ENCODE assay signal across 8 mouse cellular contexts in the genomic region with DNA sequence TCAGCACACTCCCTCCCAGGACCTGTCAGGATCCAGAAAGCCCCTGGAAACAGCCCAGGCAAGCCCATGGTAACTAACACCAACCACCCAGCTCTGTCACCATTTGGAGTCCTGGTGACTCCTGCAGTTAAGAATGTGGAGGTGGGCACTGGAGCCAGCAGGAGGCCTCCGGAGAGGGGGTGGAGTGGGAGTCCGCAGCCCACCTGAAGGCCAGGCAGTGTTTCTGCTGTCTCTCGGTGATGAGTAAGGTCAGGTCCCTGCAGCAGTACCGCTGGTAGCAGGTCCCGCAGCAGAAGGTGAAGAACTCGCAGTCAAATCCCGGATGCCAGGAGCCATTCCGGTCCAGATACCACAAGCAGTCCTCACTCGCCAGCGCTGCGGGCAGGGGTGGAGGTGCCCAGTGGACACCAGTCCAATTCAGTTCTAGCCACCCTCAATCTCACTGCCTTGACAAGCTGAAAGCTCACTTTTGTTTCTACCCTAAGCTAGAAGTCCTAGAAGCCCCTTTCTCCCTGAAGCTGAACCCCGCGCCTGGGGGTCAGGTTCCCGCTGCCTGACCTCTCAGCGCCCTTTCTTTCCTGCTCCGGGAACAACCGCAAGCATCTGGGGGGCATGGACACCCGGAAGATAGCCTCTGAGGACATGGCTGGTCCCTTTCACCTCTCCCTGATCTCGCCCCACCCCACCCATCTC. TPM values are rescaled to one million over a fixed set of nuclear protein-coding genes. Genes with fewer than 3 reads are reported as not detected.
A peak's percentile ranks its signal among the peaks of the same experiment; 100 is the strongest.
DNase-seq lines count a peak whose midpoint lies in the region; ATAC-seq and TF ChIP-seq lines count a peak whose summit lies in the region.

No protein-coding gene starts in this region.

- peaks cover 3% of the 10 kb centered on the region for H3K27me3 ChIP-seq in forebrain, embryonic 12.5 days
- no peaks in the 10 kb centered on the region for H3K27me3 ChIP-seq in midbrain, embryonic 12.5 days

- 0 out of 2 replicates have a peak, but pooled peaks have one; percentile 18 for ATAC-seq in forebrain, embryonic 12.5 days (ENCODE audit: low FRiP score)
- ATAC-seq in midbrain, embryonic 12.5 days (ENCODE audit: low FRiP score, low read depth) = peak; percentile 27
- ATAC-seq in monocyte, adult 5-6 weeks (replicated peaks; ENCODE audit: insufficient number of reproducible peaks, low FRiP score, low TSS enrichment, poor library complexity, severe bottlenecking) = no peak

- H3K4me2 ChIP-seq in forebrain, embryonic 12.5 days = peak overlapping the region; percentile 77
- H3K4me2 ChIP-seq in midbrain, embryonic 12.5 days (replicated peaks) = peak overlapping the region; percentile 81

- H3K4me1 ChIP-seq in bone marrow, adult 2 months (ENCODE audit: control insufficient read depth, insufficient read depth, low read length) = no peaks in the 10 kb centered on the region
- peaks cover 35% of the 10 kb centered on the region for H3K4me1 ChIP-seq in forebrain, embryonic 12.5 days
- H3K4me1 ChIP-seq in midbrain, embryonic 12.5 days = peaks cover 30% of the 10 kb centered on the region

- DNase-seq in layer of hippocampus, postnatal 10 days (ENCODE audit: low spot score in 2 of 2) = peak; percentile 43
- DNase-seq in layer of hippocampus, postnatal 25 days (ENCODE audit: extremely low spot score in 1 of 2, low spot score in 1 of 2) = no peak
- DNase-seq in kidney, adult 8-10 months = peak; percentile 21 to 24
- DNase-seq in right cerebral cortex, adult 2 months (ENCODE audit: low spot score in 2 of 2) = no peak

- peak overlapping the region; percentile 86 for H3K9ac ChIP-seq in forebrain, embryonic 12.5 days
- H3K9ac ChIP-seq in midbrain, embryonic 12.5 days (replicated peaks) = peak overlapping the region; percentile 92

- 14% methylated on average over 19 of the region's 19 CpGs for WGBS in bone marrow, adult 2 months
- WGBS in forebrain, embryonic 12.5 days = 2% methylated on average over 19 of the region's 19 CpGs
- under 1% methylated on average over 19 of the region's 19 CpGs for WGBS in midbrain, embryonic 12.5 days

- no peak for TF ChIP-seq POLR2A in bone marrow, adult 2 months (IDR thresholded peaks at IDR 0.05; ENCODE audit: borderline replicate concordance, control insufficient read depth, low read depth, low read length)

- no peaks in the 10 kb centered on the region for H3K9me3 ChIP-seq in forebrain, embryonic 12.5 days
- no peaks in the 10 kb centered on the region for H3K9me3 ChIP-seq in midbrain, embryonic 12.5 days

- H3K4me3 ChIP-seq in bone marrow, adult 2 months (replicated peaks; ENCODE audit: control insufficient read depth, low read depth, low read length) = peak overlapping the region; percentile 4
- H3K4me3 ChIP-seq in forebrain, embryonic 12.5 days (replicated peaks) = peak overlapping the region; percentile 66
- peak overlapping the region; percentile 73 for H3K4me3 ChIP-seq in midbrain, embryonic 12.5 days

- no peaks in the 10 kb centered on the region; the same call in none of the 2 replicates for H3K36me3 ChIP-seq in forebrain, embryonic 12.5 days (replicated peaks)
- H3K36me3 ChIP-seq in midbrain, embryonic 12.5 days = no peaks in the 10 kb centered on the region

- no peak overlapping the region; the same call in 1 of the 2 replicates for H3K27ac ChIP-seq in bone marrow, adult 2 months (ENCODE audit: control insufficient read depth, insufficient read depth, low read depth, low read length, poor library complexity)
- H3K27ac ChIP-seq in forebrain, embryonic 12.5 days = peak overlapping the region; percentile 65
- H3K27ac ChIP-seq in midbrain, embryonic 12.5 days (replicated peaks) = peak overlapping the region; percentile 77

- no peak for TF ChIP-seq CTCF in bone marrow, adult 2 months (IDR thresholded peaks at IDR 0.05; ENCODE audit: control insufficient read depth, insufficient read depth, low read length)

RNA-seq across cellular contexts. Expression of gene Shisa4, which starts 0.7 kb away (rescaled TPM):
- total RNA-seq in layer of hippocampus, postnatal 10 days (2021) = 100 to 1,000 TPM in 1 of 2 experiments, 10 to 100 TPM in 1; 99.4 to 105 TPM
- 100 to 1,000 TPM; 137 to 140 TPM for total RNA-seq in layer of hippocampus, postnatal 25 days (2021)
- 1.2 TPM in 1 of 2 replicates, not detected in the other for polyA plus RNA-seq in bone marrow, adult 2 months (2011; ENCODE audit: insufficient read depth, insufficient read length, low replicate concordance, missing spikeins)
- polyA plus RNA-seq in forebrain, embryonic 12.5 days (2016; fragmentation: Nextera tagmentation; extraction: Ambion mirVana) = 67.3 and 70.6 TPM in 2 replicates
- 71.2 and 76.3 TPM in 2 replicates for polyA plus RNA-seq in midbrain, embryonic 12.5 days (2016; fragmentation: Nextera tagmentation; extraction: Ambion mirVana)
- not detected in 3 replicates for total RNA-seq in monocyte, adult 5-6 weeks (2017)

RNA-seq across cellular contexts. Expression of gene Lmod1, which starts 49.7 kb away (rescaled TPM):
- total RNA-seq in layer of hippocampus, postnatal 10 days (2021) = under 1 TPM; 0.30 to 0.62 TPM
- total RNA-seq in layer of hippocampus, postnatal 25 days (2021) = under 1 TPM; 0.56 to 0.64 TPM
- polyA plus RNA-seq in bone marrow, adult 2 months (2011; ENCODE audit: insufficient read depth, insufficient read length, low replicate concordance, missing spikeins) = not detected in 2 replicates
- polyA plus RNA-seq in forebrain, embryonic 12.5 days (2016; fragmentation: Nextera tagmentation; extraction: Ambion mirVana) = 0.49 and 0.51 TPM in 2 replicates
- 0.60 and 0.85 TPM in 2 replicates for polyA plus RNA-seq in midbrain, embryonic 12.5 days (2016; fragmentation: Nextera tagmentation; extraction: Ambion mirVana)
- total RNA-seq in monocyte, adult 5-6 weeks (2017) = not detected in 3 replicates

RNA-seq across cellular contexts. Expression of gene Ipo9, which starts 56.0 kb away (rescaled TPM):
- total RNA-seq in layer of hippocampus, postnatal 10 days (2021) = 100 to 1,000 TPM; 152 to 165 TPM
- total RNA-seq in layer of hippocampus, postnatal 25 days (2021) = 100 to 1,000 TPM; 138 to 148 TPM
- polyA plus RNA-seq in bone marrow, adult 2 months (2011; ENCODE audit: insufficient read depth, insufficient read length, low replicate concordance, missing spikeins) = 24.0 and 45.9 TPM in 2 replicates
- 198 and 214 TPM in 2 replicates for polyA plus RNA-seq in forebrain, embryonic 12.5 days (2016; fragmentation: Nextera tagmentation; extraction: Ambion mirVana)
- polyA plus RNA-seq in midbrain, embryonic 12.5 days (2016; fragmentation: Nextera tagmentation; extraction: Ambion mirVana) = 177 and 182 TPM in 2 replicates
- total RNA-seq in monocyte, adult 5-6 weeks (2017) = 21.4 to 32.9 TPM (median 21.8 TPM) in 3 replicates

Comparison
In these comparisons a context has a peak if more than half of its experiments do, and no peak if none do; other contexts are left out.
1. DNase-seq: peak in layer of hippocampus, postnatal 10 days (2 of 2) and kidney, adult 8-10 months (2 of 2); none in layer of hippocampus, postnatal 25 days (0 of 2) and right cerebral cortex, adult 2 months (0 of 2).
2. H3K4me3 ChIP-seq: peak in every context shown above with its lines; median percentile 73 in midbrain, embryonic 12.5 days; 66 in forebrain, embryonic 12.5 days; 4 in bone marrow, adult 2 months.
3. RNA of gene Shisa4, which starts 0.7 kb away (total RNA-seq): 137 to 140 TPM in layer of hippocampus, postnatal 25 days and 99.4 to 105 TPM in layer of hippocampus, postnatal 10 days; not detected in monocyte, adult 5-6 weeks; every median in the first group is over 100 times any median in the second.